Mouse (Mus musculus) cortical plate, adult 2 months (tissue): Measurements from ENCODE around the gene Dusp10.

ENCODE experiments used
- CTCF ChIP-seq: fragments of 200-500 bp; IDR thresholded peaks from 2 replicates; pipeline ENCODE4 v1.5.1; 2011; ENCODE audit warnings: mild to moderate bottlenecking, control low read depth, low read length; ENCODE audit not compliant: insufficient read depth; ENCODE audit errors: extremely low read depth
- POLR2A ChIP-seq: fragments of 200-500 bp; IDR thresholded peaks from 2 replicates; pipeline ENCODE4 v1.6.1; 2011; ENCODE audit warnings: mild to moderate bottlenecking, low read length, control low read depth; ENCODE audit not compliant: insufficient read depth; ENCODE audit errors: extremely low read depth

- TF ChIP-seq POLR2A (no peak), CTCF (no peak)
These were observed 47.8 kb upstream of the Dusp10 start for GRCm38 (mm10) chr1:183965341-183965740.
